Mouse (Mus musculus) stomach, postnatal 0 days (tissue): ENCODE data around the gene Tamm41.

Experiments
- CTCF ChIP-seq: IDR thresholded peaks from 2 replicates; pipeline ENCODE4 v1.5.1; 2016; ENCODE audit warnings: antibody characterized with exemption, low read depth, mild to moderate bottlenecking, moderate library complexity
- EP300 ChIP-seq: optimal IDR thresholded peaks from 2 replicates; pipeline ENCODE3; 2016; ENCODE audit warnings: antibody characterized with exemption

GRCm38 (mm10) chr6:114967623-114968022, 70.1 kb downstream of the Tamm41 start:
- TF ChIP-seq CTCF (no peak), EP300 (no peak)
